Mouse (Mus musculus) midbrain, embryonic 10.5 days (tissue): ENCODE results near the gene Olfr961. TPM values are rescaled to one million over a fixed set of nuclear protein-coding genes. Genes with fewer than 3 reads are reported as not detected.

Experiments used
- DNase-seq: peaks from one replicate; pipeline ENCODE4 v3.0.0-alpha.2; 2017; ENCODE audit warnings: low spot score
- H3K27ac ChIP-seq: fragments of 300-500 bp; sonication (generic); replicated peaks from 2 replicates; pipeline ENCODE4 v1.5.1; 2016; ENCODE audit warnings: mild to moderate bottlenecking
- H3K27me3 ChIP-seq: fragments of 300-500 bp; sonication (generic); 2 replicates; pipeline ENCODE4 v1.6.1; 2016; ENCODE audit warnings: low read depth, mild to moderate bottlenecking; ENCODE audit not compliant: poor library complexity, severe bottlenecking
- H3K36me3 ChIP-seq: fragments of 300-500 bp; sonication (generic); 2 replicates; pipeline ENCODE4 v1.6.1; 2016; ENCODE audit warnings: mild to moderate bottlenecking, moderate library complexity
- H3K4me1 ChIP-seq: fragments of 300-500 bp; sonication (generic); 2 replicates; pipeline ENCODE4 v1.6.1; 2016
- H3K4me3 ChIP-seq: fragments of 300-500 bp; sonication (generic); 2 replicates; pipeline ENCODE4 v1.5.1; 2016; ENCODE audit warnings: mild to moderate bottlenecking, moderate library complexity
- H3K9me3 ChIP-seq: fragments of 300-500 bp; sonication (generic); replicated peaks from 2 replicates; pipeline ENCODE4 v1.6.1; 2016; ENCODE audit warnings: mild to moderate bottlenecking
- WGBS: fragments of 180-500 bp; shearing (Covaris S2); methylation state at CpG from one replicate; pipeline ENCODE4 v1.1.7; 2016; 5-methylcytosine and 5-hydroxymethylcytosine counted together
- polyA plus RNA-seq: library from polyadenylated mRNA; unstranded; fragments of >200 nt; fragmentation: Nextera tagmentation; extraction: Ambion mirVana; gene quantifications from 2 replicates; pipeline ENCODE4 v1.2.1, GENCODE M21; 2016

The Olfr961 gene
- not detected in 2 replicates for polyA plus RNA-seq

GRCm38 (mm10) chr9:39644785-39645184 is at the start of gene Olfr961:
Gene Olfr961, plus strand, starts transcription at chr9:39645085.
- no peak for DNase-seq
- H3K4me1 ChIP-seq: no peaks in the 10 kb centered on the region
- no peaks in the 10 kb centered on the region for H3K36me3 ChIP-seq
- no peaks in the 10 kb centered on the region for H3K9me3 ChIP-seq
- H3K4me3 ChIP-seq: no peak within 1 kb of the TSS
- no peak within 1 kb of the TSS for H3K27ac ChIP-seq
- H3K27me3 ChIP-seq: no peaks in the 10 kb centered on the region

DNA sequence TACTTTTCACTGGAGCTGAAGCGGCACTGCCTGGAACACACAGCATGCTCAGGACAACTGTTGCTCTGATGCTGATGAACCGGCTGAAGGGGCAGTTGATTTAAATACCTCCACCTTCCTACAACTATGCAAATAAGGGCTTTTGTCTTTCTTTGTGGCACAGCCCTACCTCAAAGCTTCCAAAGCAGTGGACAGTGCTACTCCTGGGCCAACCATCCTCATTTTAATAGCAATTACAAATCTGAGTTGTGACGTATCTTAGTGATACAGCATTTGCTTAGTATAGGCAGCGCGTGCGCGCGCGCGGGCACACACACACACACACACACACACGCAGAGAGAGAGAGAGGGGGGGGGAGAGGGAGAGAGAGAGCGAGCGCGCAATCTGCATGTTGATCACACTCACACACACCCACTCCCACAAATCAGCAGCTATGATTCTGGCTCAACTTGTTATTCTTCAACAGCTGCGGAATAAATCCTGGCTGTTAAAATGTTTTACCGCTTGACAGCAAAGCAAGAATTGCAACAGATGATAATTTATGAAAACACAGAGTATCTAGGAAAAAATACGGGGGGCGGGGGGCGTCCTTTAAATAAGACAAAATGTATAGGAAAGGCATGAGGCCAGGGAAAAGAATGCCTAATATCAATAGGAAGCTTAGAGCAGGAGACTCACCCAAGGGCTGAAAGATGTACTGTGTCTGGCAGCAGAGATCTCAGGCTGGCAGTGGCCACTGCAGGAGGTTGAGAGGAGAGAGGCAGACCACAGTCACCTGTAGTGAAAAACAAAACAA is 42.2 kb upstream of the Olfr961 start:
- peak; percentile 48 for DNase-seq
- peaks cover 21% of the 10 kb centered on the region for H3K4me1 ChIP-seq
- no peak overlapping the region for H3K27ac ChIP-seq
- H3K9me3 ChIP-seq: no peaks in the 10 kb centered on the region
- H3K36me3 ChIP-seq: no peaks in the 10 kb centered on the region
- no peaks in the 10 kb centered on the region for H3K27me3 ChIP-seq
- WGBS: under 1% methylated on average over 19 of the region's 19 CpGs
- peak overlapping the region; percentile 57 for H3K4me3 ChIP-seq

DNA sequence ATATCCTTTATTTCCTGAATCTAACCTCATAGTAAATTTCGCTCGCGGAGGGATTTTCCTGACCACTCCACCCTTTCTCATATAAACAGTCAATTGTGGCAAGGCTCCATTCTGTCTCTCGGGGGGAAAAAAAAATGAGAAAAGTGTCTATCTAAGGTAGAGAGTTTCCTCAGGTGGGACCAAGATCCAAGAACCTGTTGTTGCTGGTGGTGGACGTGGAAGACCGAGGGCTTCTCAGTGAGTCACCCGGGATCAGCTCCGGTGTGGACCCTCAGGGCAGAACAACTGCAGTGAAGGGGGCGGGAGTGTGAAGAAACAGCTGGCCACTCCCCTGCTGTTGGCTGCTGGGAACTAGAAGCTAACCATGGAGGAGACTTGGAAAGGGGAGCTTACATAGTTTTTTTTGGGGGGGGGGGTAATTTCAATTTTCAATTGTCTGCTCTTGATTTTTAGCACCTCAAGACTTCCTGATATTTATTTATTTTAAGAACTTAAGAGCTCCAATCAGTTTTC is 41.5 kb upstream of the Olfr961 start:
- H3K27me3 ChIP-seq: no peaks in the 10 kb centered on the region
- WGBS: 0% methylated on average over 9 of the region's 9 CpGs
- peak overlapping the region; percentile 57 for H3K4me3 ChIP-seq
- H3K27ac ChIP-seq: no peak overlapping the region
- no peaks in the 10 kb centered on the region for H3K9me3 ChIP-seq
- H3K4me1 ChIP-seq: peaks cover 21% of the 10 kb centered on the region
- DNase-seq: peak; percentile 46
- no peaks in the 10 kb centered on the region for H3K36me3 ChIP-seq

DNA sequence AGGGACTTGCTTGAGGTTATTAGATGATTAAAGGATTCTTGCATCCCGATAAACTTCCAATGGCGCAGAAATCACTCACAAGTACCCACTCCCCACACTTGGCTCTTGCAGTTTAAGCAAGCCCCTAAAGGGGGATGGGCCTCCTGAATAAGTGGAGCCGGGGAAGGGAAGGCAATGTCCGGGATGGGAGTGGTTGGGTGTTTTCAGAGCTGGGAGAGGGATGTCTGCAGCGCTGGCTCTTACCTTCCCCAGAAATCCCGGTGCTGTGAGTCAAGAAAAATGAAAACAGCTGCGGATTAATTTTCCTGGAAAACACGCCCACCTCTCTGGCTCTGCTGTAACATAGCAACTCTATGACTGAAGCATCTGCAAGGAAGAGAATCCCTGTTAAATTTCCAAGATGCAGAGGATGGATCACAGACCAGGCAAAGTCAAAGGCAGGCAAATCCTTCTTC is 40.9 kb upstream of the Olfr961 start, which contains the start of gene AW551984:
TSS of gene AW551984 (minus strand) at position 405 of the 455 bp plus-strand sequence.
- Histone ChIP-seq H3K27me3 (no peaks in the 10 kb centered on the region), H3K27ac (no peak within 1 kb of the TSS)
- WGBS: 0% methylated on average over 8 of the region's 8 CpGs

GRCm38 (mm10) chr9:39608497-39608896 is 36.4 kb upstream of the Olfr961 start:
- Histone ChIP-seq H3K27ac (no peak overlapping the region), H3K9me3 (no peaks in the 10 kb centered on the region), H3K27me3 (no peaks in the 10 kb centered on the region), H3K4me3 (no peak overlapping the region), H3K4me1 (peaks cover 10% of the 10 kb centered on the region), H3K36me3 (no peaks in the 10 kb centered on the region)
- no peak for DNase-seq

More for the DNA sequence above, 40.9 kb upstream of the Olfr961 start, which contains the start of gene AW551984:
- peak; percentile 50 for DNase-seq
- Histone ChIP-seq H3K4me1 (peaks cover 21% of the 10 kb centered on the region), H3K4me3 (peak within 1 kb of the TSS; percentile 57), H3K9me3 (no peaks in the 10 kb centered on the region), H3K36me3 (no peaks in the 10 kb centered on the region)

- no peak for DNase-seq
- 70% methylated on average over 3 of the region's 3 CpGs for WGBS
- no peaks in the 10 kb centered on the region for H3K9me3 ChIP-seq
- H3K36me3 ChIP-seq: no peaks in the 10 kb centered on the region
- no peak within 1 kb of the TSS for H3K27ac ChIP-seq
- no peak within 1 kb of the TSS for H3K4me3 ChIP-seq
- no peaks in the 10 kb centered on the region for H3K27me3 ChIP-seq
- H3K4me1 ChIP-seq: no peaks in the 10 kb centered on the region
Observed at GRCm38 (mm10) chr9:39610355-39610754, 34.5 kb upstream of the Olfr961 start, which contains the start of gene Olfr148. Gene Olfr148, plus strand, starts transcription at chr9:39610655.

- no peak for DNase-seq
- no peaks in the 10 kb centered on the region for H3K9me3 ChIP-seq
- no peaks in the 10 kb centered on the region for H3K36me3 ChIP-seq
- no peaks in the 10 kb centered on the region for H3K4me1 ChIP-seq
- 68% methylated on average over 1 of the region's 1 CpGs for WGBS
- no peak overlapping the region for H3K4me3 ChIP-seq
- no peak overlapping the region for H3K27ac ChIP-seq
- no peaks in the 10 kb centered on the region for H3K27me3 ChIP-seq
Observed at GRCm38 (mm10) chr9:39611953-39612352, 32.9 kb upstream of the Olfr961 start.

- WGBS: 67% methylated on average over 1 of the region's 1 CpGs
- H3K4me1 ChIP-seq: no peaks in the 10 kb centered on the region
Observed at GRCm38 (mm10) chr9:39621073-39621472, 23.8 kb upstream of the Olfr961 start, which contains the start of gene Olfr960. Gene Olfr960, plus strand, starts transcription at chr9:39621373.

GRCm38 (mm10) chr9:39623783-39624182 is 21.1 kb upstream of the Olfr961 start:
- no peaks in the 10 kb centered on the region for H3K36me3 ChIP-seq
- WGBS: 89% methylated on average over 3 of the region's 3 CpGs
- H3K27me3 ChIP-seq: no peaks in the 10 kb centered on the region
- H3K4me1 ChIP-seq: no peaks in the 10 kb centered on the region
- no peak overlapping the region for H3K4me3 ChIP-seq
- DNase-seq: no peak
- H3K27ac ChIP-seq: no peak overlapping the region
- H3K9me3 ChIP-seq: no peaks in the 10 kb centered on the region

More at GRCm38 (mm10) chr9:39621073-39621472, 23.8 kb upstream of the Olfr961 start, which contains the start of gene Olfr960:
- H3K27ac ChIP-seq: no peak within 1 kb of the TSS
- no peaks in the 10 kb centered on the region for H3K36me3 ChIP-seq
- H3K9me3 ChIP-seq: no peaks in the 10 kb centered on the region
- H3K4me3 ChIP-seq: no peak within 1 kb of the TSS
- DNase-seq: no peak
- no peaks in the 10 kb centered on the region for H3K27me3 ChIP-seq

DNA sequence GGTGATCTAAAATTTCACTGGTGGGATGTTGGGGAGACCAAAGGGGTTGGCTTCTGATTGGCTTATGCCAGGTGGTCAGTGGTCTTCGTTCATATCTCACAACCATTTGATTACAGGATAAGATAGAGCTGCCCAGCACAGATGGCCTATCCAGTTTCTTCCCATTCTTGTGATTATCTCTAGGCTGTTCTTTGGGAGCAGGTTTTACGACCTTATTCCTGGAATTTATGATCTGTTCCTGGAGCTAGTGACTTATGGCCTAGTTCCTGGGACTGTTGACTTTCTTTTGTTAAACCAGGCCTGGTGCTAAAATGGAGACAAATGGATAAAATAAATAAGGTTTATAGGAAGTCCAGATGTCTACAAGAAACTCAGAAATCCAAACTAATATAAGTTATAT is 20.2 kb upstream of the Olfr961 start:
- Histone ChIP-seq H3K9me3 (no peaks in the 10 kb centered on the region), H3K27ac (no peak overlapping the region), H3K4me3 (no peak overlapping the region), H3K36me3 (no peaks in the 10 kb centered on the region), H3K27me3 (no peaks in the 10 kb centered on the region), H3K4me1 (no peaks in the 10 kb centered on the region)
- WGBS: 92% methylated on average over 2 of the region's 2 CpGs
- DNase-seq: no peak

- Histone ChIP-seq H3K27me3 (no peaks in the 10 kb centered on the region), H3K9me3 (no peaks in the 10 kb centered on the region)
- 85% methylated on average over 2 of the region's 2 CpGs for WGBS
Observed at GRCm38 (mm10) chr9:39629069-39629468, 15.8 kb upstream of the Olfr961 start.

DNA sequence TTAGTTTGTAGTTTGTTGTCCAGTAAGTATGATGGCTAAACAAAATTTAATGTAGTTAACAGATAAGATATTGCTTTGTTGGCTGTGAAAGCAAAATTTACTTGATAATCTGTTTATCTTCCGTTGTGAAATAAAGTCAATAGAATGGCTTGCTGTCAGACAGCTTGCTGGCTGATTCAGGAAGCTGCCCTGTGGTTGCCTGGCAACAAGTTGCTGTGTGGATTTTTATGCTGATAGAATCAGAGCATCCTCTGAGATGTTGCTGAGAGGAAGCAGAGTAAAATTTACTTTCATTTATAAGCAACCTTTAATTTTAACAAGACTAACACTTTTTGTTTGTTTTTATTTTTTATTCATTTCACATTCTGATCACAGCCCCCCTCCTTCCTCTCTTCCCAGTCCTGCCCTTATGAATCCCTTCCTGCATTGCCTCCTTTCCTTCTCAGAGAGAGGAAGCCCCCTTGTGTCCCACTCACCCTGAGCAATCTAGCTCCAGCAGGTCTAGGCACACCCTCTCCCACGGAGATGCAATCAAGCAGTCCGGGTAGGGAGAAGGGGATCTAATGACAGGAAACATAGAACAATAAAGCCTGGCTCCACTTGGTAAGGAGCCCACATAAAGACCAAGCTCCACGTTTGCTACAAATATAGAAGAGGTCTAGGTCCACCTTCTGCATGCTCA is 10.8 kb upstream of the Olfr961 start:
- no peaks in the 10 kb centered on the region for H3K27me3 ChIP-seq
- 39% methylated on average over 4 of the region's 4 CpGs for WGBS
- no peak overlapping the region for H3K4me3 ChIP-seq
- H3K9me3 ChIP-seq: no peaks in the 10 kb centered on the region
- H3K27ac ChIP-seq: no peak overlapping the region
- no peak for DNase-seq
- H3K4me1 ChIP-seq: no peaks in the 10 kb centered on the region
- no peaks in the 10 kb centered on the region for H3K36me3 ChIP-seq

More at GRCm38 (mm10) chr9:39629069-39629468, 15.8 kb upstream of the Olfr961 start:
- Histone ChIP-seq H3K27ac (no peak overlapping the region), H3K4me3 (no peak overlapping the region), H3K4me1 (no peaks in the 10 kb centered on the region), H3K36me3 (no peaks in the 10 kb centered on the region)
- DNase-seq: no peak
